Mouse (Mus musculus) adrenal gland, adult 2 months (tissue): Measurements from ENCODE around the gene Unc5c. TPM values are rescaled to one million over a fixed set of nuclear protein-coding genes. Genes with fewer than 3 reads are reported as not detected.

Experiments used
- DNase-seq: peaks from one replicate; pipeline ENCODE4 v3.0.0; 2021
- polyA plus RNA-seq: library from polyadenylated mRNA; depleted of rRNA; stranded (reverse); fragments of >200 nt; gene quantifications from 2 replicates; pipeline ENCODE4 v1.2.3, GENCODE M21; 2012
- total RNA-seq, 2 experiments: library from RNA; stranded (reverse); gene quantifications; 2 replicates each; pipeline ENCODE4 v1.2.3; 2021

Gene Unc5c
- total and polyA plus RNA-seq, 3 experiments, result 0.51 to 5.1 (median 4.9) TPM

- no peak for DNase-seq
These were observed 46.4 kb downstream of the Unc5c start for GRCm38 (mm10) chr3:141511253-141512038.

DNA sequence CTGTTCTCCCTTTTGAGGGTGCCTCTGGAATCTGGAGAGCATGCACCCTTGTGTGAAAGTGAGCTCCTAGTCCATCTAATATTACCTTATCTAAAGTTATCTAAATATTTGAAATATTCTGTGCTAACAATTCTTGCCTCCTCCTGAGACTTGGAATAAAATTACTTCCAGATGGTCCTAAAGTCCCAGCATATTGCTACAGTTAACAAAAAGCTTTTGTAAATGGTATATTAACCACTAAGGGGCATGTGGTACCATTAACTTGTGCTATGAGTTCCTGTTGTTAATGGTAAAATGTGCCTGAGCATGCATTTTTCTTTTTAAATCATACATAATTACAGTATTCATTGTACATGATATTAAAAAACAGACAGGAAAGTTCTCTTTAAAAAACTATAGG, 63.7 kb downstream of the Unc5c start:
- no peak for DNase-seq

DNA sequence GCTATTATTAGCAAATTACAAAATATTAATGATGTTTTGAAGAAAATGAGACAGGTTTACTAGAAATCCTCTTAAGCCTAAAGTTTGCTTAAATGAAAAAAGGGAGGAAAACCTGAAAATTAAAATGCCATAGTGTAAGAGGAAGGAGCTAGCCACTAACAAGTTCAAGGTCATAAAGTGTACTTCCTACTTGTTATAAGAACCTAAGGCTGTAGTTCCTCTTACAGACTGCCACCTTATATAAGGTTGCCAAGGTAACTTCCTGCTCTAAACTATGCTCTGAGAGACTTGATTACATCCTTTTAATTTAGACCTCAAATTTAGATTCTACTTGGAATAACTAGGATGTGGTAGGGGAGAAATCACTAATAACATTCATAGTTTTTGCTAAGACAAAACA, 64.6 kb downstream of the Unc5c start:
- DNase-seq, result no peak

GRCm38 (mm10) chr3:141533861-141534260, 68.8 kb downstream of the Unc5c start:
- no peak for DNase-seq

GRCm38 (mm10) chr3:141536857-141537256, 71.8 kb downstream of the Unc5c start:
- DNase-seq, result no peak

DNA sequence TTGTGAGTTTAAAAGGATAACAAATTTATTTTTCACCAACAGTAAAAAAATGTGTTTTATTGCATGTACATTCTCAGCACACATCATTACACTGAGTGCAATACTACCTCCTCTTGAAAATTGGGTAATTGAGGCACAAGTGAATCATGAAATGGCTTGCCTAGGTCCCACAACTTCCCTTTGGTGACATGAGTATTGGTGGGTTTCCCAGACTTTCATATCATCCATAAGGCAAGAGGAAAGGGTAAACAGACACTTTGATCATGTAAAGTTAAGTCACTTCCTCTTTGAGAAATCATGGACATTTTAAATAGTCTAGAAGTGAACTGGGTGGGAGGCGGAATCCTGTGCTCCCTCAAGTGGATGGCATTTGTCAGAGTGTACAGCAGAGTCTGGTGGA, 73.1 kb downstream of the Unc5c start:
- DNase-seq, result no peak

- no peak for DNase-seq
These were observed 75.7 kb downstream of the Unc5c start for GRCm38 (mm10) chr3:141540749-141541148.

DNA sequence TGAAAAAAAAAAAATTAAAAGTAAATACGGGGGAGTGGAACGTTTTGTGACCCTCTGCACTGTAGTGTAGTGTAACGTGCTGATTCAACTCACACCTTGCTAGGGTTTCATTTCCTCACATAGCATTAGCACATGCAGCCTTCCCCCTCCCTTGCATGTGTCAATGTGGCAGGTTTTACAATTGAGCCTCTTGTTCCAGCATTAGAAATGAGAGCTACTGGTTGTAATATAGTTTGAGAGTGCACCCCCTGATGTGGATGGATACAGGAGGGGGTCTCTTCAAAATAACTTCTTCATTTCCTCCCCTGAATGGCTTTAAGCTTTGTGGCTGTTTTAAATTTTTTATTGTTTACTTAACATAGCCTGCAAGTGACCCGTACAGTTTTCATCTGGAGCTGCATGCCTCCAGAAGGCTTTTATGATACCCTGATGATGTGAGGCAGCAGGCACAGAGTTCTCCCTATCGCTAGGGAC, 82.4 kb downstream of the Unc5c start:
- no peak for DNase-seq

DNA sequence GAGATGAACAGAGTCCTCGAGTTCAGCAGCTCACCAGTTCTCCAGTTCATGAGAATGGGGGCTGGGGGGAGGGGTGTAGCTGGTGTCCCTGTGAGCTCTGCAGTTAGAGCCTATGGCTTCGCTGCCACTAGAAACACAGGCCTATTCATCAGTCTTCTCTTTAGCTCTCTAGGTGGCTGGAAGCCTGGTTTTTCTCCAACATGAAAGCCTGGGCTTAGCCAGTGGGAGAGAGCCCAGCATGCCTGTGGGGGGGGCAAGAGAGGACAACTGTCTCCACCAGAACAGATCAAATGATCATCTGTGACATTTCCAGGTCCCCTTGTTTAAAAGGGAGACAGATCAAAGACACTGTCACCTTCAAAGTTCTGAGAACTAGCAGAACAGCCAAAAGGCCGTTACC, 84.6 kb downstream of the Unc5c start:
- no peak for DNase-seq

GRCm38 (mm10) chr3:141552960-141553359, 87.9 kb downstream of the Unc5c start:
- no peak for DNase-seq

DNA sequence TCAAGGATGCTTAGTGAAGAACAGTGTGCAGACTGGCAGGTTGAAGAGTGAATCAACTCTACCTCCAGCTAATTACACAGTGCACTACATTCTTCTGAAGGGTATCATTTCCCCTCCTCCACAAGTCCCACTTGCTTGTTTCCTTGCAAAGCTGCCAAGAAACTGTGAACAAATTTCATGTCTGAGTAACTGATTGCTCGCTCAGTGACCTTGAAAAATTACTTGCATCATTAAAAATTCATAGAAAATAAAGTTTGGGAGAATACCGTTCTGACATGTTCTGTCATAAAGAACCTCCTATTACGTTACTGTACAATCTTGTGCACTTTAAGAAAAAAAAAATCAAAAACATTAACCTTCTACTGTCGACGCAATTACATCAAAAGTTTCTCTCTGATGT, 92.1 kb downstream of the Unc5c start:
- no peak for DNase-seq

GRCm38 (mm10) chr3:141575076-141575688, 110.2 kb downstream of the Unc5c start:
- no peak for DNase-seq

- no peak for DNase-seq
These were observed 112.4 kb downstream of the Unc5c start for GRCm38 (mm10) chr3:141577382-141577781.

DNA sequence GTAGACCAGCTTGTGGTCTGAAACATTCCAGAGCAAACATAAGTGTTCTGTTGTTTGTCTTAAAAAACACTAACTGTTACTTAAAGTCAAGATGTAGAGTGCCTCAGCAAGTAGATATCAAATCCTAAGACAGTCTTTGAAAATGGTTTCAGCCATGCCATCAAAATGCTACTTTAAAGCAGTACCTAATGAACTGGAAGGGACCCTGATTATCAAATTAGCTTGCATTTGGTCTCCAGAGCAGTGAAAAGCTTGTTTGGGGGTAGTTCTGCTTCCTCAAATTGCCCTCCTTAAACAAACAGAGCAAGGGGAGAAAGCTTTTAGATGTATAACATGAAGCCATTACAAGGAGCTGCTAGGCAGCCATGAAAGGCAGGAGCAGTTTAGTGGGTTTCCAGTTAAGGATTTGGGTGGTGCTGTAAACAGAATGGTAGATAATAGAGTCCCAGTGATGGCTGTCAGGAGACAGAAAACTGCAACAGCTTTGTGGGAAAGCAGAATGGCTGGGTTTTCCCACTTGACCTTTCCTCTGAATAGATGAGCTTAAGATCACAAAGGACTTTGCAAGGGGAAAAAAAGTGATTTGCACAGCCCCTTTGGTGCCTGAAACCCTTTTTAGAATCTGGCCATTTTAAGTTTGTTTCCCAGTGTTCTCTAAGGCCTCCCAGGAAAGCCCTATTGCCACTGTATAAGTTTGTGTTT, 116.3 kb downstream of the Unc5c start:
- no peak for DNase-seq

GRCm38 (mm10) chr3:141581892-141582214, 116.8 kb downstream of the Unc5c start:
- DNase-seq, result no peak

- no peak for DNase-seq
These were observed 118.2 kb downstream of the Unc5c start for GRCm38 (mm10) chr3:141583180-141583579.

DNA sequence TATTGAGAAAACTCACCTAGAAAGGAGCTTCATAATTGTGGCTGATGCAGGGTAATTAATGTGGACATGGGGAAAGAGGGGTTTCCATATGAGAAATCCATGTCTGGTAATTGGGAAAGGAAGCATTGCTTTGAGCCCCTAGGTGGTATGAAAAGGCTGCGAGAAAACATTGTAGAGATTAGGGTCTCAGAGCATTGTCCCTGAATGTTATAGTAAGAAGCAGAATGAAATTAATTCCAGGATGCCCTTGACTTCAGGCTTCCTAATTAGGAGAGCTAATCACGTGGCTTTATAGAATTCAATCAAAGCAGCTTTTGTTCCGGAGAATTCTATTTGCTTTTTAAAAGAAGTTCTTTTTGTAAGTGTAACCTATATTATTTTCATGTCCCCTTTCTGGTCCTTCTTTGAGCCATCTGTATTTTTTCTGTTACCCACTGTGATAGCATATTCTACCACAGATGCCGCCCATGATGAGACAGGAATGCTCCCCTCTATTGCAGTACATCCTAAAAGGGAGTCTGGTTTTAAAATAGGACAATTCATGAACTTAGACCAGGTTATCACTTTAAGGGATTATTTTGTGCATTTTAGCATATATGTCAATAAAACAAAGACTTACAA, 124.5 kb downstream of the Unc5c start:
- DNase-seq, result no peak

DNA sequence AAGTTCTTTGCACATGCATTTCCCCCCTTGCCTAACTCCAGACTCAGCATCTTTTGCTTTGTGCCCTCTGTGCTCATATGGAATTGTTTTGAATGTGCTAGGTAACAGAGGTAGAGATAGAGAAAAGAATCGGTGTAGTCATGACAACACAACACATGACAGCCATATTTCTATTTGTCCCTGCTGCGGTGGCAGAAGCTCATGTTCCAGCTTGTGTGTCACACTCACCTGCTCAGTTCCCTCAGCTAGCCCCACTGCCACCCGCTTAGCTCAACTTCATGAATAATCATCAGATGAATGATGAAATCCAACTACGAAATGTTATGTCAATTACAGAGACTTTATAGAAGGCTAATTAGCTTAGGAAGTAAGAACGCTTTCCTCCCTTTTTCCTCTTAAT, 128.2 kb downstream of the Unc5c start:
- no peak for DNase-seq

DNA sequence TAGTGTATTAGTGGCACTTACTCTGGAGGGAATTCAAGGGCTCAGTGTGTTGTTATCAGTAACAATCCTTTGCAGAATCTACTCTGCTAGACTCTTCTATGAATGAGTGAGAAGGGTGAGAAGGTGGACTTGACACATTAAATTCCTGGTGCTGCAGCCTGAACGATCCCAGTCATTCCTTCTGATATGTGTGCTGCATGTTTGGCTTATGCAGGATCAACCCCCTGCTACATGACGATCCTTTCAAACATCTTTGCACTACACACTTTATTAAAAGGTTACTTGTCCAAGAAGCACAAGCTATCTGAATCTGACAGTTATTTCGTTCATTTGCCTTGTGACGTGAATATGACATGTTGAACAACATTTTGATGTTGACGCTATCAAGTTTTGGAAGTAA, 129.1 kb downstream of the Unc5c start:
- DNase-seq, result no peak

DNA sequence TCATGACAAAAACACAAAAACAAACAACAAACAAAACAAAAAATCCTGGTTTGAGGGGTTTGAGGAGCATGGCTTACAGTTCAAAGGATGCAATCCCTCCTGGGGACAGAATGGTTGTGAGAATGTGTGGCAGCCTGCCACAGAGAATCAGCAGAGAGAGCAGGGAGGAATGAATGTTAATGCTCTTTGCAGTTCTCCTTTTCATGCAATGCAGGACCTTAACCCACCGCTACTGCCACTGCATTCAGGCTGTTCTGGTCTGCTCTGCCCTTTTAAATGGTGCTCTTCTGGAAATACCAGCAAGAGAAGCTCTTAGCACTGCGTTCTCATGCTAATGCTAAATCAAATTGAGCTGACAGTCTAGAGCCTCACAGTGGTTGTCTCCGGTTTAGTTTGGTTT, 130.1 kb downstream of the Unc5c start:
- no peak for DNase-seq

- DNase-seq, result peak; percentile 21
These were observed 131.4 kb downstream of the Unc5c start for GRCm38 (mm10) chr3:141596461-141596860.

- no peak for DNase-seq
These were observed 131.9 kb downstream of the Unc5c start for GRCm38 (mm10) chr3:141596881-141597280.

DNA sequence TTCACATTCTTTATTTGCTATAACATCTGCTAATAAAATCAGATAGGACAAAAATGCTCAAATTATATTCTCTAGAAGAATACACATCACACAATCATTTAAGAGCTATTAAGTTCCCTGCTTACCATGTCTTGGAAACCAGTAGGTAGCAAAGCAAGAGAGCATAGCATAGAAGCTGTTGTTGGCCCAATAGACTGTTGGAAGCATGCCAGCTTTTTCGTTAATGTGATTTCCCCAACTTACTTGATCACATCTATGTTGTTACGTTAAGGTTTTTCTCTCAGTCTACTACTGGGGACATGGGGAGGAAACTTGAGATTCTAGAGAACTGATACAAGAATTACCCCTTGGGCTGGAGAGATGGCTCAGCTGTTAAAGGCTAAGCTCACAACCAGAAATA, 133.0 kb downstream of the Unc5c start:
- no peak for DNase-seq
